Mouse (Mus musculus) ES-E14 (cell line): ENCODE measurements around the gene Zbtb20. TPM values are rescaled to one million over a fixed set of nuclear protein-coding genes. Genes with fewer than 3 reads are reported as not detected.

Experiments used
- DNase-seq: peaks from one replicate; pipeline ENCODE4 v3.0.0-alpha.2; 2013; ENCODE audit warnings: low read depth, low spot score
- H3K27ac ChIP-seq: 2 replicates; pipeline ENCODE4 v1.5.1; 2012; ENCODE audit warnings: low read depth, mild to moderate bottlenecking, low read length, moderate library complexity, mixed read lengths; ENCODE audit not compliant: poor library complexity, insufficient read depth, severe bottlenecking
- H3K36me3 ChIP-seq: 2 replicates; pipeline ENCODE4 v1.6.1; 2012; ENCODE audit warnings: mild to moderate bottlenecking, low read length, moderate library complexity, mixed read lengths; ENCODE audit not compliant: control insufficient read depth, poor library complexity, insufficient read depth, severe bottlenecking
- H3K4me1 ChIP-seq, 2 experiments: fragments of 150-350 bp in 1 of 2; sonication (generic) in 1 of 2; 2 replicates each; pipeline ENCODE4 v1.6.1; 2012; ENCODE audit warnings: low read length in 2 of 2, mild to moderate bottlenecking in 1 of 2, mixed read lengths in 1 of 2; ENCODE audit not compliant: control insufficient read depth in 2 of 2, insufficient read depth in 2 of 2, poor library complexity in 1 of 2
- H3K4me3 ChIP-seq, 2 experiments: fragments of 150-350 bp in 1 of 2; sonication (generic) in 1 of 2; 2 replicates each; pipeline ENCODE4 v1.5.1; 2012; ENCODE audit warnings: low read length in 2 of 2, low read depth in 1 of 2, mild to moderate bottlenecking in 1 of 2, mixed read lengths in 1 of 2; ENCODE audit not compliant: insufficient read depth in 1 of 2, poor library complexity in 1 of 2, severe bottlenecking in 1 of 2
- H3K9ac ChIP-seq: 2 replicates; pipeline ENCODE4 v1.6.1; 2012; ENCODE audit warnings: low read depth, mild to moderate bottlenecking, low read length, mixed read lengths; ENCODE audit not compliant: poor library complexity, insufficient read depth, severe bottlenecking
- H3K9me3 ChIP-seq: fragments of 150-350 bp; sonication (generic); 2 replicates; pipeline ENCODE4 v1.6.1; 2012; ENCODE audit warnings: low read depth, mild to moderate bottlenecking, low read length; ENCODE audit not compliant: control insufficient read depth, insufficient read depth
- CHD2 ChIP-seq: IDR thresholded peaks from 2 replicates; pipeline ENCODE4 v1.6.1; 2014; ENCODE audit warnings: mild to moderate bottlenecking, low read depth, low read length, inconsistent platforms
- HCFC1 ChIP-seq: IDR thresholded peaks from 2 replicates; pipeline ENCODE4 v1.6.1; 2012; ENCODE audit warnings: low read length, inconsistent platforms, borderline replicate concordance; ENCODE audit not compliant: insufficient read depth
- MAFK ChIP-seq: IDR thresholded peaks from 2 replicates; pipeline ENCODE4 v1.6.1; 2014; ENCODE audit warnings: mild to moderate bottlenecking, low read depth, low read length, inconsistent platforms; ENCODE audit not compliant: insufficient read depth
- ZC3H11A ChIP-seq: IDR thresholded peaks from 2 replicates; pipeline ENCODE4 v1.6.1; 2012; ENCODE audit warnings: low read depth, mild to moderate bottlenecking, inconsistent platforms, low read length, borderline replicate concordance
- ZNF384 ChIP-seq: IDR thresholded peaks from 2 replicates; pipeline ENCODE4 v1.6.1; 2012; ENCODE audit warnings: low read depth, low read length, inconsistent platforms
- in situ Hi-C, 2 experiments: fragments of 600-800 bp; cut with MboI; formaldehyde crosslinking; loops; one replicate each; pipeline ENCODE4 v1.15.1; 2025; ENCODE audit warnings: low sequenced_read_pairs in 2 of 2, inconsistent platforms in 1 of 2; ENCODE audit not compliant: unreplicated experiment in 2 of 2
- total RNA-seq: library from RNA; depleted of rRNA; stranded (reverse); fragments of 300-350 nt; gene quantifications from 2 replicates; pipeline ENCODE4 v1.2.3, GENCODE M21; 2012

Gene Zbtb20
- total RNA-seq, 1 experiment: 4.0 TPM

GRCm38 (mm10) chr16:43359546-43359945 lies 483.9 kb downstream of the Zbtb20 start:
- in situ Hi-C loops: no loop called here
- no peak for DNase-seq
- H3K36me3 ChIP-seq: no peaks in the 10 kb centered on the region
- TF ChIP-seq ZNF384 (no peak), HCFC1 (no peak), MAFK (no peak), CHD2 (no peak), ZC3H11A (no peak)
- H3K9ac ChIP-seq: no peak overlapping the region
- H3K4me3 ChIP-seq: no peak overlapping the region
- H3K4me1 ChIP-seq: no peaks in the 10 kb centered on the region
- H3K9me3 ChIP-seq: no peaks in the 10 kb centered on the region; the same call in 1 of the 2 replicates
- H3K27ac ChIP-seq: no peak overlapping the region

GRCm38 (mm10) chr16:43360112-43360511 lies 484.4 kb downstream of the Zbtb20 start:
- H3K9me3 ChIP-seq: no peaks in the 10 kb centered on the region; the same call in 1 of the 2 replicates
- TF ChIP-seq ZNF384 (no peak), HCFC1 (no peak), ZC3H11A (no peak), MAFK (no peak), CHD2 (no peak)
- H3K36me3 ChIP-seq: no peaks in the 10 kb centered on the region
- in situ Hi-C loops: no loop called here
- no peak overlapping the region for H3K9ac ChIP-seq
- H3K4me1 ChIP-seq: no peaks in the 10 kb centered on the region
- no peak for DNase-seq
- no peak overlapping the region for H3K27ac ChIP-seq
- no peak overlapping the region for H3K4me3 ChIP-seq

- TF ChIP-seq HCFC1 (no peak), ZNF384 (no peak), MAFK (no peak), ZC3H11A (no peak), CHD2 (no peak)
- Histone ChIP-seq H3K4me1 (no peaks in the 10 kb centered on the region), H3K4me3 (no peak overlapping the region), H3K9me3 (no peaks in the 10 kb centered on the region; the same call in 1 of the 2 replicates), H3K36me3 (no peaks in the 10 kb centered on the region), H3K27ac (no peak overlapping the region), H3K9ac (no peak overlapping the region)
- no peak for DNase-seq
- in situ Hi-C loops: no loop called here
Observed at GRCm38 (mm10) chr16:43360838-43361480, 485.3 kb downstream of the Zbtb20 start.

GRCm38 (mm10) chr16:43362651-43363300 lies 487.1 kb downstream of the Zbtb20 start:
- in situ Hi-C loops: no loop called here
- Histone ChIP-seq H3K36me3 (no peaks in the 10 kb centered on the region), H3K4me1 (no peaks in the 10 kb centered on the region), H3K9me3 (no peaks in the 10 kb centered on the region; the same call in 1 of the 2 replicates), H3K27ac (no peak overlapping the region), H3K4me3 (no peak overlapping the region), H3K9ac (no peak overlapping the region)
- TF ChIP-seq ZC3H11A: no peak
- TF ChIP-seq CHD2: no peak
- TF ChIP-seq MAFK: 0 out of 2 replicates have a peak, but pooled peaks have one; percentile 21
- DNase-seq: no peak

GRCm38 (mm10) chr16:43363316-43363715 lies 487.6 kb downstream of the Zbtb20 start:
- H3K4me3 ChIP-seq: no peak overlapping the region
- DNase-seq: no peak
- in situ Hi-C loops: no loop called here
- no peak for TF ChIP-seq ZC3H11A
- H3K36me3 ChIP-seq: no peaks in the 10 kb centered on the region
- H3K9ac ChIP-seq: no peak overlapping the region
- H3K4me1 ChIP-seq: no peaks in the 10 kb centered on the region
- H3K27ac ChIP-seq: no peak overlapping the region
- H3K9me3 ChIP-seq: no peaks in the 10 kb centered on the region; the same call in 1 of the 2 replicates
